Mouse (Mus musculus): ENCODE results near the gene Krtcap2. TPM values are rescaled to one million over a fixed set of nuclear protein-coding genes. Genes with fewer than 3 reads are reported as not detected.

Krtcap2 gene
- polyA plus RNA-seq, 1 experiment = 135 TPM

DNA sequence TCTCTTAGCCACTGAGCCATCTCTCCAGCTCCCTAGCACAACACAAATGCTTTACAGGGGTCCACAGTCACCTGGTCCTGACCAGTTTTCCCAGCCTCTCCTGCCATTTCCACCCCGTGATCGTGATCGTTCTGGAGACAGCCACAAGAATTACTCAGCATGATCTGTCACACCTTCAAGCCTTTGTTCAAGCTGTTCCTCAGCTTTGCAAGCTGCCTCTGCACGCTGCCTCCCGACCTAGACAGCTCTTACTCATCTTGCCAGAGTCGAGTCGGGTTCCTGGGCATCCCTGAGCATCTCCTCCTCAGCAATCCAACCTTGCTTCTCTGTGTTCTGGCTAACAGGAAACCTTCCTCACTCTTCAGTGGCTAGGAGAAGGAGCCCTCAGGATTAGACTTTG lies 13.3 kb downstream of the Krtcap2 start, which contains the start of gene Dpm3:
Dpm3 (plus strand) TSS at position 283 of the 400 bp plus-strand sequence.
- TF ChIP-seq GATA1 (IDR thresholded peaks at IDR 0.05; ENCODE audit: low read length) = no peak

DNA sequence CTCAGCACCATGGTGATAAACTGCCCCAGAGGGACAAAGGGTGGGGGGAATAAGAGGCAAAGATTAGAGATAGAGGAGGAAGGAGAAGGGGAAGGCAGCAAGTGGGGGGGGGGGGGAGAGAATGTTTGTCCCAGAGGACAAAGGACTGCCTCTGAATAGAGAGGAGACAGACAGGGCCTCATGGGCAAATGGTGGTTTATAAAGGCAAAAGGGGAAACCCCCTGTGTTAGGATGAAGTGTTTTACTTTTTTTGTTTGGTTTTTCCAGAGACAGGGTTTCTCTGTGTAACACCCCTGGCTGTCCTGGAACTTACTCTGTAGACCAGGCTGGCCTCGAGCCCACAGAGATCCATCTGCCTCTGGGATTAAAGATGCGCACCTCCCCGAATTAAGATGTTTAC lies 14.4 kb downstream of the Krtcap2 start:
- no peak for TF ChIP-seq GATA1 (IDR thresholded peaks at IDR 0.05; ENCODE audit: low read length)

DNA sequence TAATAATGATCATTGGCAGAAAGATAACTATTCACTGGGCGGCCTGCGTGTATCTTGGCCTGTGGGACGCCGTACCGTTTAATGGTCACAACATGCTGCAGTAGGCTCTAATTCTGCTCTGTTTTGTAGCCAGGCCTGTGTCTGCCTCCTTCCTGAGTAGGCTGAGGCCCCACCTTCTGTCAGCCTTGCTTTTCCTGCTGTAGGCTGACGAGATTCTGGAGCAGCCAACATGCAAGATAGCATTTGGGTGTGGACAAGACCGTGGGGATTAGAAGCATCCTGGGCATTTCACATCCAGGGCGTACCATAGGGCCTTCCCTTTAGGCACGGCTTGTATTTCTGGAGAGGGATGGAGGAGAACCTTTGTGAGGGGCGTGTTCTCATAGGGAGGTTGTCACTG lies 16.7 kb downstream of the Krtcap2 start:
- TF ChIP-seq GATA1 (IDR thresholded peaks at IDR 0.05; ENCODE audit: low read length) = no peak

DNA sequence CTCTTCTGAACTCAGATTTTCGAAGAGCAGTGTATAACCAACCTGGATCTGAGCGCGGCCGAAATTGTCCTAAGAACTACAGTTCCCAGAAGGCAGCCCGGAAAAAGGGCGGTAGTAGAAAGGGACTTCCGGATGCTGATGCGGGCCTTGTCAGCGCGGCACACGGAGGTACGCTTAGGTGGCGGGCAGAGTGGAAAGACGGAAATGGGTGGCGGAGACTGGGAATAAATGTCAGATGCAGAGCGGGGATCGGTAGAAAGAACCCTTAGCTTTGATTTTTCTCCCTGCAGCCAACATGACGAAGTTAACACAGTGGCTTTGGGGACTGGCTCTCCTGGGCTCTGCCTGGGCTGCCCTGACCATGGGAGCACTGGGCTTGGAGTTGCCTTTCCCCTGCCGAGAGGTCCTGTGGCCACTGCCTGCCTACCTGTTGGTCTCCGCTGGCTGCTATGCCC lies 20.7 kb downstream of the Krtcap2 start:
- no peak for TF ChIP-seq GATA1 (IDR thresholded peaks at IDR 0.05; ENCODE audit: low read length)

DNA sequence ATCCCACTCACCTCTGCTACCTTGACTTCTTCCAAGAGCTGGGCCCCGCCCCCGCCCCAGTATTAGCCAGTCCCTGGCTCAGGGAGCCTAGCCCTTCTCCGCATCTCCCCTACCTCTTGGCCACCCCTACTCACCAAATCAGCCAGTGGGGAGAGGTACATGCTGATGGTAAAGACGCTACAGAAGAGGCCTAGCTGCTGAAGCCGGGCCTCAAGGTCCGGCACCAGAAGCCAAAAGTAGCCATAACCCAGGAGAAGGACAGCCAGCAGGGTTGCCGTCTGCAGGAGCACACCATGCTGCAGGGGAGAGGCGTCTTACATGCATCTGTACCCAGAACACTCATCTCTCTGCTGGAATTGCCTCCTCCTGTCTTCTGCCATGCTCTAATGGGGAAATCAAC lies 23.1 kb downstream of the Krtcap2 start:
- TF ChIP-seq GATA1 (IDR thresholded peaks at IDR 0.05; ENCODE audit: low read length) = no peak

DNA sequence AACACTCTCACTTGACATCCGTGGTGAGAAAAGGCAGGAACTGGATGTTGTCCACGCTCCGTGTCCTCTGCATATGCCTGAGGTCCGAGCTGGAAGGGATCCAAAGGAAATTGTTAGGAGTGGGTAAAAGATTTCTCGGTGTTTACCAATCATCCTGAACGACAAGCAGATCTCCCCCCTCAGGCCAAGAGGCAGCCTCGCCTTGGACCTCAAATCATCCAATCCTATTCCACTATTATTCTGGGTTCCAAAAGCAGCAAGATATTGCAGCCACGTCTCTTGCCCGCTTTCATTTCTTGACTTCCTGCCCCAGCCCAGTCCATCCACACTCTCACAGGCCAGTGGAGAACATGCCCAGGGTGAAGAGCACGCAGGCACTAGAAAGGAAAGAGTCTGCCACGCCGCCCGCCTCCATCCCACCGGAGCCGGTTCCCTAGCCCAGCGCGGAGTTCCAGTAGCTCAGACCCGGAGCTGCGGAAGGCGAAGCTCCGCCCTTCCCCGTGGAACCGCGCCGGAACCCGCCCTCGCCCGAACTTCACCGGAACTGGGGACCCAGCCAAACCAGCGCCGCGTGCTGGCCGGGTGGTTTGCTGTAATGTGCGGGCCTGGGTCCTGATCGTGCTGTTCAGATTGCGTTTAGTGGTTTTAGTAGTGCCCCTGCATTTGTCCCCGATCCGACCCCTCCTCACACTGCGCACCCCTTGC lies 24.4 kb downstream of the Krtcap2 start, which contains the start of gene Slc50a1:
Slc50a1 (minus strand) TSS at position 520 of the 705 bp plus-strand sequence.
- no peak for TF ChIP-seq GATA1 (IDR thresholded peaks at IDR 0.05; ENCODE audit: low read length)

DNA sequence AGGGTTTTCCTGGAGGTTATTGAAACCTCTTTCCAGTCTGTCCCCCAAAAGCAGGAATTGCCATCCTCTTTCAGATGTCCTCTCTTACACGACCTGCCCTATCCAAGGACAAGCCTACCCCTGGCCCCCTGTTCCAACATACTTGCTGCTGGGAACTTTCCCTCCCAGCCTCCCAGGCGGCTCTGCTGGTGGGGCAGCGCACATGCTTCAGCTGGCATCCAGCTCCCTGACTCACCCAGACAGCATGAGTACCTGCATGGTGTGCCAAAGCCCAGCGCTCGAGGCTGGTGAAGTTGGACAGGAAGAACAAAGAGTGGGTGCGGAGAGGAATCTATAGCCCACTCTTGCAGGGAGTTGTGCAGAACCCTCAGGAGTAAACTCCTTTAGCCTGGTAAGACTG lies 25.1 kb downstream of the Krtcap2 start:
- TF ChIP-seq GATA1 (IDR thresholded peaks at IDR 0.05; ENCODE audit: low read length) = no peak

DNA sequence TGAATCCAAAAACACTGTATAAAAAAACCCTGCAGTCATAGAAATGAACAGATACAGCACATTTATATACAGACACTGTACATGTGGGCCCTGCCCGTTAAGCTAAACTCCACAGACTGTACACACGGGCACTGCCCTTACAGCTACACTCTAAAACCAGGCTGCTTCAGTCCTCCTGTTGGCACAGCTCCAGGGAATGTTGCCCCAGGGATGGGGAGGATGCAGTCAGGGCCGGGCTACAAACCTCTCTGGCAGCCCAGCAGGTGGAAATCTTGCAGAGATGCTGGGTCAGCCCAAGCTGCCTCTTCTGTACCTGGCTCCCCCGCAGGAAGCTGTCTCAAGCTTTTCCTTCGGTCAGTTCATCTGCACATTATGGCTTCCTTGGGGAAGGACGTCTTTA lies 26.0 kb downstream of the Krtcap2 start:
- TF ChIP-seq GATA1 (IDR thresholded peaks at IDR 0.05; ENCODE audit: low read length) = no peak

DNA sequence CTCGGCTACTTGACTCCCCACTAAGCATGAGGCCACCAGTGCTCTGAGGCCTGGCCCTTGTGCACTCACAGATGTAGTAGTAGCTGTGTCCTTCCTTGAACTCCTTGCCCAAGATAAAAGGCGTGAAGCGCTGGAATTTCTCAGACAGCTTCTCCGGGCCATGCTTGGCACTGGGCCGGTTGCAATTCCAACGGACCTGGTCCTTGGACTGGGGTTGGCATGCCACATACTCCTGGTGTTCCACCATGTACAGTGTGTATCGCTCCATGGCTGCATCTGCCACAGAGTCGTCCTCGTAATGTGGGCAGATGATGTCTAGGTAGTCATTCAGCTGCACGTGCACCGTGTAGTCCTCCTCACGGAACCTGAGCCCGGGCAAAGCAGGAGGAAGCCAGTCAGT lies 30.3 kb downstream of the Krtcap2 start:
- no peak for TF ChIP-seq GATA1 (IDR thresholded peaks at IDR 0.05; ENCODE audit: low read length)

DNA sequence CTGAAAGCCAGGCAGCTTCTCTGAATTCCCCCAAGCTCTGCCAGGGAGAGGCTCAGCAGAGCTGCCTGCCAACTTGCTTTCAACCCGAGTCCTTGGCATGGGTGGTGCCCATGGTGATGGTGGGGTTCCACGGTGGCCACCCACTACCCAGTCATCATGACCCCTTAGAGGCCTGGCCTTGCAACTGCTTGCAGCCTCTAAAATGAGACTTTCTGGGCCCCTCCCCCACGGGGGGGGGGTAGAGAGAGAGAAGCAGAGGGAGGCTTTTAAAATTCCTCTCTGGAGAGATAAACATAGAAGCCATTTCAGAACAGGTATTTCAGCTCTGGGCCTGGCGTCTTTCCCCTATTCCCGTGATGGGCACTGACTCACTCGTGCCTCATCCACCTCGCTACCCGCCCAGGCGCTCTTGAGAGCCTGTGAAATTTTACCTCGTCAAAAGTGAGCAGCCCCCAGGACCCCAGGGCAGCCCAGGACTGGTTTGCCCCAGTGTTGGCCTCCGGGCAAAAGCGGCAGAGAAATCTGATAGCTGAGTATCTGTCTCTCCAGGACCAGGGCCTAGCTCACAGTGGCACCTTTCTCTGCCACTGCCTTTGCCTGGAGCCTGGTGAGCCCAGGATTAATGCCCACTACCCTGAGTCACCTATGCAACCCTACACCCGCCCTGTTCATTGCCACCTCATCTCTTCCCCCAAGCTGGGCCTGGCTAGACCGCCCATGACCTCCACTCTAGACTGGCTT lies 31.7 kb downstream of the Krtcap2 start:
- TF ChIP-seq GATA1 (IDR thresholded peaks at IDR 0.05; ENCODE audit: low read length) = no peak

DNA sequence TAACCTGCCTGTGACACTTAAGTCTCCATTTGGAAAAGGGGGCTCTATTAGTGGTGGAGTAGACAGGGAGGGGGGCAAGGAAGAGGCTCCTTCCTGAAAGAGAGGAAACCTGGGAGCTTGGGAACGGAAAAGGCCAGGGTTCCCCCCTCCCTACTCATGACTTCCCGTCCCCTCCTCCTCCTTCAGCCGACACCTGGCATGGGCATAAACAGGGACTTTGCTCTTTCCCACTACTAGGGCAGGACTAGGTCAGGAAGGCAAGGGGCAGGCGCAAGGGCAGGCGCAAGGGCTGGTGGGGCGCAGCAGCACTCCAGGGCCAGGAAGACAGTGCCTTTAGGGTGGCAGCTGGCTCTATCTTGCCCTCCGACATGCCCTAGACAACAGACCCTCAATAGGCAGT lies 32.3 kb downstream of the Krtcap2 start:
- TF ChIP-seq GATA1 (IDR thresholded peaks at IDR 0.05; ENCODE audit: low read length) = no peak

DNA sequence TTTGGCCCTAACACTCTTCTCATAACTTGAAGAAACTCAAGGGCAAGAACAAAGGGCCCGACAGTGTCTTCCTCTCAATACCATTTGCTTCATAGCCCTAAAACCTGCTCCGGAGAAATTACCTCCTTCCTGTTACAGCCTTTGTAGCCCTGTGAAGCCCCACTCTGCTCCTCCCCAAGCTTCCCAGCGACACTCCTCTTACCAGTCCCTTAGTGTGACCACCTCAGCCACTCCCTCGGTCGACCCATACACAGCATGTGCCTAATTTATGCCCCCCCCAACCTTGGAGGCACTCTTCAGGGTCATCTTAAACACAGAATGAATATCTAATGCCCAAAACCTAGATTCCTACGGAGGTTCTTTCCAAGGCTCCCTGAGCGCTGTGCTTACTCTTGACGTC lies 32.9 kb downstream of the Krtcap2 start:
- no peak for TF ChIP-seq GATA1 (IDR thresholded peaks at IDR 0.05; ENCODE audit: low read length)

DNA sequence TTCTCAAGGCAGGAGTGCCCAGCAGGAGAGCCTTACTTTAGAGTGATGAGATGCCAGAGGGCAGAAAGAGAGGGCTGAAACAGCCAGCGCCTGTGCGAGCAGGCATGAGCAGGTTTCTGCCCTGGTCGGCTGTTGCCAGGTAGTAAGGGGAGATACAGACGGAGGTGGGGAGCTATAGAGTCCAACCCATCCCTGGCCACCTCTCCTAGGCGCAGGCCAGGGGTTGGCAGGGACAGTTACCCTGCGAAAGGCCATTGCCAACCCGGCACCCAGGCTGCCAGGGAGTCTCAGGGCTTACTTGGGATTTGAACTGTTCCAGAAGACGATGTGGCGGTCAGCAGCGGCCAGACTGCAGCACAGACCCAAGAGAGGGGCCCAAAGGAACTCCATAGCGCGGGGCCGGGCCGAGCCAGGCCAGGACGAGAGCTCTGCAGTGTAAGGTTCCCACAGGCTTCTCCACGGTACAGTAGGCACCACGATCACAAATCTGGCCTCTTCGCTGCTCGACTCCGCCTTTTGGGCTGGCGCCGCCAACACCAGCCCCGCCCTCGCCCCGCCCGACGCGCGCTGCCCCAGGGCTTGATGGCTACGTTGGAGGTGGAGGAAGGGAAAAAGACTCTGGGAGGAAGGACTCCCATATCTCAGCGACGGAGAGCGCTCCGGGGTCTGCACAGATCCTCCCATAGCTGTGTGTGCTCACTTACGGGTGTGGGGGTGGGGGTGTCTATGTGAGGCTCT lies 33.6 kb downstream of the Krtcap2 start:
- no peak for TF ChIP-seq GATA1 (IDR thresholded peaks at IDR 0.05; ENCODE audit: low read length)

DNA sequence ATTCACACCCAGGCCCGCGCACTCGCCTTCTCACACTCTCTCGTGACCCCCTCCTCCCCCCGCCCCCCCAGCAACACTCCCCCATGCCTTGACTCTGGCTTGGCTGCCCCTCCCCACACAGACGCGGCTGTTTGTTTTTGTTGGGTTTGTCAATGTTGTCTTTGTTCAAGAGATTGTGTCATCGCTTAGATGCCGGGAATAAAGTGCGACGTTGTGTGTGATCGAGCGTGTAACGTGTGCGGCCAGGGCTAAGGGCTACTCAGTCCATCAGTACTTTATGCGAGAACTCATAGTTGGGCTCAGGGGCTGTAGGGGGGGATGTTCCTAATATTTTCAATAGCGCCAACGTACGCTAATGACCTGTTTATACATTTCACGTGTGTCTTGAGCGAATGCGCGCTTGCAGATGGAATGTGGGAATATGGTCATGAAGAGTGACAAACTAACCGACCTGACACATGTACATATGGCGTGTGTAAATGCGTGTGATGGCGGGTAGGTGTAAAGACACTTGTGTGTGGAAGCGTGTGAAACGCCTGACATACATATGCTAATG lies 34.4 kb downstream of the Krtcap2 start:
- no peak for TF ChIP-seq GATA1 (IDR thresholded peaks at IDR 0.05; ENCODE audit: low read length)

DNA sequence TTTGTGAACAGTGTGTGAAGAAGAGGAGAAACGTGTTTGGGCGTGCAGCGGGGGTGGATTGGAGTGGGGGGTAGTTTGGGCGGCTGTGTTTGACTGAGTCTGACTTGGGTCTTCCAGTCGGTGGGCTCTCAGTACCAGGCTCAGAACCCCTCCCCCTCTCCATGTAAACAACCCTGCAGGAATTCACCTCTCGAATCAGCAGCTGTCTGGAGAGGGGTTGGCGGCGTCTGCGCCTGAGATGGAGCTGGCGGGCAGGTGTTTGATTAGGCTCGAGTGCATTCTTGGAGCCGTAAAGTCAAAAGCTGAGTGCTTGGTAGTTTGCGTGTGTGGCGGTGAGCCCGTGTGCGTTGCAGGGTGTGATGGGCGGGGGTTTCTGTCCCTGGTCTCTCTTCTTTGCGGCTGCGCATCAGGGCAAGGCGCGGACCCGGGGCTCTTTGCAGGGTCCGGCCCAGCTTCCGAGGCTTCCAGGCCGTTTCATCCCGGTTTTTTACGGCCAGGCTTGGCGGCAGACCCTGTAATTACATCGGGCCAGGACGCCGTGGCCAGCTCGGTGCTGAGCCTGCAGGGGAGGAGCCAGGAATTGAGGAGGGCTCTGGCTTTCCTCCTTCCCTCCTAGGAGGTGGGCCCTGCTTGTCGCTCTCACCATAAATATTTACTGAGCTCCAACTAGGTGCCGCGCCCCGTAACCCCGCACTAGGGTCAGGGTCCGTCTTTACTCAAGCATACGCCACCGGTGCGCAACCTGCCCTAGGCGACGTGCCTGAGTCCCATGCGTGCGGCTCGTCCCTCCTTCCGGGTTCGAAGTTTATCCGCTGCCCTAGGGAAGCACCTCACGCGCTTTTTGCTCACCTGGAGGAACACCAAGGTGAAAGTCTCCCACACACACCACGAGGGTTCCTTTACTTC lies 35.1 kb downstream of the Krtcap2 start, which contains the start of gene Efna1:
Efna1 (minus strand) TSS at position 537 of the 906 bp plus-strand sequence.
- no peak for TF ChIP-seq GATA1 (IDR thresholded peaks at IDR 0.05; ENCODE audit: low read length)
